Mouse (Mus musculus): ENCODE measurements around the gene Marveld1.

Gene Marveld1

GRCm38 (mm10) chr19:42147170-42147768 lies at the start of gene Marveld1:
Gene Marveld1 (plus strand): TSS chr19:42147400.
- DNase-seq: peak; percentile 93 to 95

- no peak for DNase-seq
Measured at GRCm38 (mm10) chr19:42099406-42099805, 47.8 kb upstream of the Marveld1 start.

- no peak for DNase-seq
Measured at GRCm38 (mm10) chr19:42104681-42105080, 42.5 kb upstream of the Marveld1 start.

- peak; percentile 51 to 74 for DNase-seq
Measured at GRCm38 (mm10) chr19:42115783-42116335, 31.3 kb upstream of the Marveld1 start.

GRCm38 (mm10) chr19:42118142-42118541 lies 29.1 kb upstream of the Marveld1 start:
- no peak for DNase-seq

- no peak for DNase-seq
Measured at GRCm38 (mm10) chr19:42118596-42118995, 28.6 kb upstream of the Marveld1 start.

- DNase-seq: peak; percentile 62 to 75
Measured at GRCm38 (mm10) chr19:42120451-42120850, 26.7 kb upstream of the Marveld1 start.

GRCm38 (mm10) chr19:42124684-42125083 lies 22.5 kb upstream of the Marveld1 start:
- DNase-seq: no peak

DNA sequence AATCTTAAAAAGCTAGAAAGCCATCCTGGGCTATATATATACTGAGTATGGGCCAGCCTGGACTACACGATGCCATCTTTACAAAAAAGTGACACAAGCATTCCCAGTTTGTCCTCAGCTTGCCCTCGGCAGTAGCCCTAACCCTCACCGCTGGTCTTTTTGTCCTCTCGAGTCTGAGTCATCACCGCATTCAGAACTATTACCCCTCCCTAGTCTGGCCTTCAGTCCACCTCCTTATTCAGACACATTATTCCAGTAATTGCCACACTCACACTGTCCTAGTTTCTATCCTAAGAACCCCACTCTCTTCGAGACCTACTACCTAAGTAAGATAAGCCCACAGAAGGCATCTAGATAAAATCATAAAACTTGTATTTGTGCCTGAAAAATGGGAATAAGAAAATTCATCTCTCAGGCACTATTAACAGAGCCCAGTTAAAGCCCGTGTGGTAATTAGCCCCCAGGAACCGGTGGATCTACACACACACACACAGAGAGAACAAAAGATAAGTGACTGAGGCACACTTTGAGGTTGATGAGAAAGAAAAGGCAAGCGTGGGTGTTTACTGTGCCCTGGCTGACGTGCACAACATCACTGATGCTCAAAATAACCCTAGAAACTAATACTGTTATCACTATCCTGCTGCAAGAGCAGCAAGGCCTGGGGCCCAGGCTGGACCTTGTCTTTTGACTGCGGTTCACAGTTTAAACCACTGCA lies 21.5 kb upstream of the Marveld1 start:
- no peak for DNase-seq

- DNase-seq: no peak
Measured at GRCm38 (mm10) chr19:42126219-42126605, 21.0 kb upstream of the Marveld1 start.

DNA sequence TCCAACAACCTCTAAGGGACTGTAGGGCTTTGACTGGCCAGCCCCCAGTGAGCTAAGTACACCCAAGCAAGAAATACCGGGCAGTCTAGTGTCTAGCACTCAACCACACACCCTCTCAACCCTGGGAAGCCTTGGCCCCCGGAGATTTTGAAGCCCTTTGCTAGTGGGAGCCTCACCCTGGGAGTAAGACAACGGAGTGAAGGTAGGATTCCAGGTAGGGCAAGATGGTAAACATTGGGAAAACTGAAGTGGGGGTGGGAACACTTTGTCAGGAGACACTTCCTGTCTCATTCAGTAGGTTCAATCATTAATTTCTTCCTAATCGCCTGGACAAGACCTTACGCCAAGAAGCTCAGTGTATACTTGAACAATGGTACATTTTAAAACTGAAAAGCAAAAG lies 20.2 kb upstream of the Marveld1 start:
- DNase-seq: peak in 1 of 2 experiments; percentile 68

GRCm38 (mm10) chr19:42128052-42128740 lies 19.0 kb upstream of the Marveld1 start:
- DNase-seq: no peak

DNA sequence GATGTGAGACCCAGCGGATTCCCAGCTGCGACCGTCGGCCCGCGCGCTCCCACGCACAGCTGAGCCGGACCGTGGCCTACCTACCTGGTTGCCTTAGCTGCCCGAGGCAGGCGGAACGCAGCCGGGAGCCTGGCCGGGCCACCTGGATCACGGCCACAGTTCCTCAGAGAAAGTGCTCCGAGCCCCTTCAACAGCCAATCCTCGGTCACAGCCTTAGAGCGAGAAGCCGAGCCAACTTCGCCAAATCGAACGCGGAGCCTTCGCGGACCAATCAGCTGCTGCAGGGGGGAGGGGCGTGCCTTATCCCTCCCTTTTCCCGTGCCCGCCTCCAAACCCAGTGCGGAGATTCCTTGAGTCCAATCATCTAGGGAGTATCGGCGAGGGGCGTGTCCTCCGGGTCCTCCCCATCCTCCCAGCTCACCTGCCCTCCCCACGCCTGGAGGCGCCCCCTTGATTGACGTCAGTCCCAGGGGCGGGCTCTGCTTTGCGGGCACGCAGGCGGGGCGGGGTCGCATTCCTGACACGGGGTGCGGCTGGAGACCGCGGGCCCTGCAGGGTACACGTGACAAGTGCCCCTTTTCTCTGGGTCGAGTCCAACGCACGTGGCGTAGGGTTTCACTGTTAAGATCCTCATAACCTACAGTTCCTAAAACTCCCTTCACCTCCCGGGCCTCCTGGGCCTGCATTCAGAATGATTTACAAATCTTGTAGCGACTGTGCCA lies 18.3 kb upstream of the Marveld1 start, which contains the start of gene Avpi1:
Avpi1 (minus strand) TSS at position 273 of the 722 bp plus-strand sequence.
- peak; percentile 100 for DNase-seq

GRCm38 (mm10) chr19:42129509-42130293 lies 17.5 kb upstream of the Marveld1 start:
- no peak for DNase-seq

GRCm38 (mm10) chr19:42130294-42130606 lies 16.9 kb upstream of the Marveld1 start:
- no peak for DNase-seq

DNA sequence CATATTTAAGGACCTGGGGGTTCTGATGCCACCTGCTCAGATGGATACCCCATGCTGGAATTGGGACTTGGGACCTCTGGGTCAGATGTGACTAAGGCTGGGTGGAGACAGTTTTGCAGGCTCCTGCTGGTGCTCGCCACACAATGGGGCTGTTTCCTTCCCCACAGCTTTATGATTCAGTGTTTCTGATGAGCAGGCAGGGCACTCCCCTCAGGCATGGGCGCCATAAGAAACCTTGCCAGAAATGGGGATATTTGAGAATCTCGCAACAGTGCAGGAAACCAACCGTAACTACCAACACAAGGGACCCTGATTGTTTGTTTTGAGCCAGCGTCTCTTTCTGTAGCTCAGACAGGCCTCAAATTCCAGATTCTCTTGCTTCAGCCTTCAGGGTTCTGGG lies 16.1 kb upstream of the Marveld1 start:
- peak; percentile 63 to 64 for DNase-seq

DNA sequence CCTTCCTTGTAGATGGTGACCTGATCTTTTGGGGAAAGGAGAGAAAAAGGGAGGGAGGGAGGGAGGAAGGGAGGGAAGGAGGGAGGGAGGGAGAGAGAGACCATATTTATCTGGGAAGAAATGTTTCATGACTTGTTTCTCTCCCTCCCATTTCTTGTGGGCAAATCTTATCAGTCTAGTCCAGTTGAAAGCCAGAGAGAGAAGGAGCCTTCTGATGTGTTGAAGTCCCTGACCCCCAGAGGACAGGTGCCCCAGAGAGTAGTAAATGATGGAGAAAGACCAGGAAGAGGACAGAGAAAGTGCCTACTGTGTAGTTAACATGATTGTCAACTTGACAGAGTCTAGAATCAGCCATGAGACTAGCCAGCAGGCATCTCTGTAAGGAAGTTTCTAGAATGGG lies 12.1 kb upstream of the Marveld1 start:
- no peak for DNase-seq

- no peak for DNase-seq
Measured at GRCm38 (mm10) chr19:42136126-42136525, 11.1 kb upstream of the Marveld1 start.

DNA sequence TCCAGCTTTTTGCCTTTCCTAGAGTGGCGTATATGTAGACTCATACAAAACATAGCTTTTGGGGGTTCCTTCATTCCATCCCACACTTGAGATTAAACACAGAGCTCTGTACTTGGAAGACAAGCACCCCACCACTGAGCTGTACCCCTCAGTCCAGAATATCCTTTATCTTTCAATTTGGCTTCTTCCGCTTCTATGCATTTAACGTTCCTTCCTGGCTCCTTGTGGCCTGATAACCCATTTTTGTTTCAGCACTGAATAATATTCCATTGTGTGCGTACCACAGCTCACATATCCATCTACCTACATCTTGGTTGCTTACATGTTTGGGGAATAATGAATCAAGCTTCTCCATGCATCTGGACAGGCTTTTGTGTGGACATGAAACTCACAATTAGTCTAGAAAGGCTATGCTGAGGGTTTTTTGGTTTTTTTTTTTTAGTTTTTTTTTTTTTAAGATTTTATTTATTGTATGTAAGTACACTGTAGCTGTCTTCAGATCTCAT lies 10.0 kb upstream of the Marveld1 start:
- no peak for DNase-seq

GRCm38 (mm10) chr19:42138517-42139285 lies 8.5 kb upstream of the Marveld1 start:
- DNase-seq: peak; percentile 54 to 63

Measured in lung, adult 18-20 months (tissue).